Mouse (Mus musculus) lung, postnatal 0 days (tissue): ENCODE measurements at regions not wholly inside any gene's neighbourhood (a gene's known extent, or its start where the extent isn't known, plus 50 kb on each side); places are given as distances from the start of the nearest gene placed in this dataset.

Experiments
- CTCF ChIP-seq: IDR thresholded peaks from 2 replicates; pipeline ENCODE4 v1.5.1; 2016; ENCODE audit warnings: antibody characterized with exemption, mild to moderate bottlenecking
- EP300 ChIP-seq: IDR thresholded peaks from 2 replicates; pipeline ENCODE4 v1.6.1; 2016; ENCODE audit warnings: antibody characterized with exemption, mild to moderate bottlenecking, control low read depth

DNA sequence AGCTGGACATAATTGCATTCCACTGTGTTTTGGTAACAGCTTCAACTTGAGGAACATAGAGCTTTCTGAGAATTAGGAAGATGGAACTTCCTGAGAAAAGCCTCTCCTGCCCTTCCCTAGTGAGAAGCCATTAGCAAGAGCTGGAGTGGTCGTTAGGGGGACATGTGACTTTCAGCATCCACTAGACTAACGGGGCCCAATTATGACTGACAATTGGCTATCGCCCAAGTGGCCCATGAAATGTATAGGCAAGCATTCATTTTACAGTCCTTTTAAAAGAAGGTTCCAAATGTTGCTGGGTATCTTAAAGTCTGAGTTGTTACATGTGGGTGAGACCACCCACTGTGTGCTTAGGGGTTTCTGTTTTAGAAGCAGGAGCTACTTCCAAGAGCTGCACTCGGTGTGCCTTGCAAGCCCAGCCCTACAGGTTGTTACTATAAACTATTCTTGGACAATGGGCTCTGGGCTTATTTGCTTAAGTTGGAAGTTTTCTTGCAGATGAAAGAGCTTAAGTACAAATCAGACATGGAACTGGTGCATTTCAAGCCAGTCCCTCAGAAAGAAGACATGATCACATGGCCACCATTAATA lies 183.1 kb upstream of the Cxcl12 start:
- TF ChIP-seq CTCF (no peak), EP300 (no peak)
